Mouse (Mus musculus): Measurements from ENCODE around the gene Sh3gl3.

Gene Sh3gl3

GRCm38 (mm10) chr7:82282464-82282863 lies 108.8 kb downstream of the Sh3gl3 start:
- in situ Hi-C loops (cut with MboI), result no loop called here

DNA sequence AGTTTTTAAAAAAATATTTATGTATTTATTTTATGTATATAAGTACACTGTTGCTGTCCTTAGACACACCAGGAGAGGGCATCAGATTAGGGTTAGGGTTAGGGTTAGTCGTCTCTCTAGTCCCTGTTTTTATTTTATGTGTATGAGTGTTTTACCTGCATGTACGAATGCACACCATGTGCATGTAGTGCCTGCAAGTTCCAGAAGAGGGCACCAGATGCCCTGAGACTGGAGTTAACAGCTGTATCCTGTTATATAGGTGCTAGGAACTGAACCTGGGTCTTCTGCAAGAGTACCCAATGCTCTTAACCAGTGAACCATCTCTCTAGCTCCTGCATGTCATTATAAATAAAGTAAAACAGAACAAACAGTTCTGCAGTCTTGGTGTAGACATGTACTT lies 113.6 kb downstream of the Sh3gl3 start:
- in situ Hi-C loops (cut with MboI), result no loop called here

DNA sequence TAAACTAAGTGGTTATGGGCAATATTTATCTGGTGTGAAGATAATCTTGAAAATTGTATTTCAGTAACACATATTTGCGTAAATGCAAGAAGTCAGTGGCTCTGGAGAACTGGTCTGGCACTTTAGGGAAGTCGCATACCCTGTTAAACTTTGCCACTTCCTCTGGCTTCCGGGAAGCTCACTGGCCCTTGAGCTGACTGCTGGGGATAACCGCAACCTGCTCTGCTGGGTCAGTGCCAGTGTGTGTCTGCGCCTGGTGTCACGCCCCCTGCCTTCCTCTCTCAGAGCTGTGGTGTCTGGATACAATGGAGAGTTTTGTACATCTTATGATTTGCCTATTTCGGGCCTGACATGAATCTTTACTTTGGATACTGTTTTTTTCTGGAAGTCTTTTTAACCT lies 119.8 kb downstream of the Sh3gl3 start:
- in situ Hi-C loops (cut with MboI), result no loop called here

DNA sequence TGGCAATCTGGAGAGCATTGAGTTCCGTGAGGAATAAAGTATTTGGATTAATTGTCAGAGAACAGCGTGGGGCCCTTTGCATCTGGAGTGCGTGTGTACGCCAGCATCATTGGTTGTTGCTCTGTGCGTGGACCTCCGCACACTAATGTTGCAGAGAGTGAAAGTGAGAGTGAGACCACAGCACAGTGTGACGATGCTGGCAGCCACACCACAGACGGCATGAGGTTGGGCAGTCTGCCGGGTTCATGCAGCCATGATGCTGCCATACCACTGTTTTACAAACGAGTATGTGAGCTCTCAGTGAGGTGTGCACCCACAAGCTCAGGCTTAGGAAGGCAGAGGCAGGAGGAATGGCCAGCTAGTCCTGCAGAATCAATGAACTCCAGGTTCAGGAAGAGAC lies 120.4 kb downstream of the Sh3gl3 start:
- in situ Hi-C loops (cut with MboI), result no loop called here

DNA sequence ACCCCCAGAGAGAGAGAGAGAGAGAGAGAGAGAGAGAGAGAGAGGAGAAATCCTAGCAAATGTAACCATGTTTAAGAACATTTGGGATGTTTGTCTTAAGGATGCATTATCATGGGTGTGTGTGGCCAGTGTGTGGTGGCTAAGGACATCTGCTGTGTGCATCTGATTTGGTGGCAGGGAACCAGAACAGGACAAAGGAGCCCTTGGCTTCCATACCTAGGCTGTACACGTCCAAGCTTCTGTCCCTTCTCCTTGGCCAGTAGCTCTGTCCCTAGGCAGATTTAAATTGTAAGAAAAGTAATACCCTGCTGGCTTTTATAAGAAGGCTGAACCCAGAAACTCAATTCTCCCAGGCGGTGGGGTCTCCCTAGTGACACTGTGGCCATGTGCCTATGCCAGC lies 121.0 kb downstream of the Sh3gl3 start:
- in situ Hi-C loops (cut with MboI), result no loop called here

DNA sequence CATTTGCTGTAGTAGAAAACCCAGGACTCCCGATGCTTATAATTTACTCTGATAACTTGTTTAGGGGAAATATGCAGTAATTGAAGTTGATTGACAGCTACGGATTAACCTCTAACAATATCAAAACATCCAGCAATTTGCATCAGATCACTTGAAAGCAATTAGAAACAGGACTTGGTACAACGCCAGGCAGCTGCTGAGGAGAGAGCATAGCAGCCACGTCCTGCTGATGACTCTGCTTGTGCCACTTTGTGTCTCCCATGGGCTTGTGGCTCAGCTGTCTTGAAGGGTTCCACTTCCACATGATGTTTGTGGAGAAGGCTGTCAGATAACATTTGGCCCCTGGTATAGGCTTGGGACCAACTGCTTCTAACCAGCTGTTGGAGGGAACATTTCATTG lies 134.8 kb downstream of the Sh3gl3 start:
- in situ Hi-C loops (cut with MboI), result no loop called here

GRCm38 (mm10) chr7:82318515-82318914 lies 144.9 kb downstream of the Sh3gl3 start:
- in situ Hi-C loops (cut with MboI), result no loop called here

DNA sequence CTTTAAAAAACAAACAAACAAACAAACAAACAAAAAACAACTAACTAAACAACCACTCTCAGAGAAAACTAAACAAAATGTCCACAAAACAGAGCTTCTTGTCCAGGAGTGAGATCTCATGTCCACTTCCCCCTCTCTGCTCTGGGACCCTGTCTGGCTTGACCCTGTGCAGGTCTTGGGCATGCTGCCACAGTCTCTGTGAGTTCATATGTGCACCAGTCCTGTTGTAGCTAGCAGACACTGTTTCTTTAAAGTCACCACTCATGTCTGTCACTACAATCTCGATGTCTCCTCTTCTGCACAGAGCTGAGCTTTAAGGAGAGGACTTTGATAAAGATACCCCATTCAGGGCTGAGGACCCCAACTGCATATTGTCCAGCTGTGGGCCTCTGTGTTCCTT lies 153.0 kb downstream of the Sh3gl3 start:
- in situ Hi-C loops (cut with MboI), result no loop called here

DNA sequence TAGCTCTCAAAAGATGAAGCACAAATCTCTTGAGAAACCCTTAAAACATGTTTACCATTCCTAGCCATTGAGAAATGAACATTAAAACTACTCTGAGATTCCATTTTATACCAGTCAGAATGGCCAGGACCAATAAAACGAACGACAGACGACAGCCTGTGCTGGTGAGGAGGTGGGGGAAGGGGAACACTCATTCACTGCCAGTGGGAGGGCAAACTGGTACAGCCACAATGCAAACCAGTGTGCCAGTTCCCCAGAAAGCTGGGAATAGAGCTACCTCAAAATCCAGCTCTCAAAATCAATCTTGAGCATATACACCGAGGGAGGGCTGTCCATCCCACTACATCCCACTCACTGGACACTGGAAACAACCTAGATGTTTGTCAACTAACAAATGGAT lies 153.6 kb downstream of the Sh3gl3 start:
- in situ Hi-C loops (cut with MboI), result no loop called here

GRCm38 (mm10) chr7:82327881-82328280 lies 154.2 kb downstream of the Sh3gl3 start:
- in situ Hi-C loops (cut with MboI), result no loop called here

DNA sequence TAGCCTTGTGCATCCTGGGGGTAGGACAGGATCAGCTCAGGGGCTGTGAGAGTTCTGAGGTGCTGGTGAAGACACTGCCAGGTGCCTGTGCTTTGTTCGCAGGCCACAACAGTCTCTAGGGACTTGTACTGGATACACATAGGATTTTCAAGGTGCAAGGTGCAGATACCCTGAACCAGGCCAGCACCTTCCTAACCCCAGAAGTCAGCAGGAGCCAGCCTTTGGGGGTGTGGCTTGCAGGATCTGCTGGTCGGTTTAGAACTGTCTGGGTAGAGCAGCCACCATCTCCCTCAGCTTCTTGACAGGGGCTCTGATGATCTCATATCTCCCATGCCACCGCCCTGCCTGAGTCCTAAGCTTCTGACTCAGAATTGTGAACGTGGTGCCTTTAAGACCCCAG lies 156.2 kb downstream of the Sh3gl3 start:
- in situ Hi-C loops (cut with MboI), result no loop called here

DNA sequence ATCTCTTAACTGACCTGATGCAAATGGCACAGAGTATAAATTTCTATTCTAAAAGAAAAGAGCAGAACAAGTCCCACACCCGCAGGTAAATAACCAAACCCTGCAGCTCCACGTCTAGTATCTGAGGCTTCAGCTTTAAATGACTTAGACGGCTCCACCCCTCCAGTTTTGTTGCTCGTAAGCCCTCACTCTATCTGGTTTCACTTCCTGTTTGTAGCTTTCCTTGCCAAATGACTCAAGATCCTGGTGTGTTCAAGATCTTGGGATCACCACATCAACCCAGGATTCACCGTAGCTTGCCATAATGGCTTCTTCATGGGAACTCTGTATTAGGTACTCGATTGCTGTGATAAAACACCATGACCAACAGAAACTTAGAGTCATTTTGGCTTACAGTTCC lies 157.2 kb downstream of the Sh3gl3 start:
- in situ Hi-C loops (cut with MboI), result no loop called here

DNA sequence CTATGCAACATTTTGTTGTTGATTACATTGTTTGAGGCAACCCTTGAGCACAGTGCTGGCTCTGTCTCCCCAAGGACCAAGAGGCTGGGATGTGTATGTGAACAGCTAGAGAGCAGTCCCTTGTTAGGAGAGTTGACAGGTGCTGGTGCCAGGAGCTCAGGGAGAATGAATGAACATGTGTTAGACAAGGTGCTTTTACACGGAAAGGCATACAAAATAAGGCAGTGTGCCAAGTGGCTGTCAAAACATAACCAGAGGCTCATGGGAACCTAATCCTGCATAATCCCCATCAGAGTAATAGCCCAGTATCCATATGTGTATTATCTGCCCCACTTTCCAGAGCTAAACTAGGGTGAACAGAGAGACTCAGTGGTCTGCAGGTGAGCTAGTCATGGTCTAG lies 160.4 kb downstream of the Sh3gl3 start:
- in situ Hi-C loops (cut with MboI), result no loop called here

- in situ Hi-C loops (cut with MboI), result no loop called here
These were observed 161.8 kb downstream of the Sh3gl3 start, which contains the start of gene Adamtsl3 for GRCm38 (mm10) chr7:82335211-82336121. Adamtsl3 (plus strand) TSS chr7:82335694.

DNA sequence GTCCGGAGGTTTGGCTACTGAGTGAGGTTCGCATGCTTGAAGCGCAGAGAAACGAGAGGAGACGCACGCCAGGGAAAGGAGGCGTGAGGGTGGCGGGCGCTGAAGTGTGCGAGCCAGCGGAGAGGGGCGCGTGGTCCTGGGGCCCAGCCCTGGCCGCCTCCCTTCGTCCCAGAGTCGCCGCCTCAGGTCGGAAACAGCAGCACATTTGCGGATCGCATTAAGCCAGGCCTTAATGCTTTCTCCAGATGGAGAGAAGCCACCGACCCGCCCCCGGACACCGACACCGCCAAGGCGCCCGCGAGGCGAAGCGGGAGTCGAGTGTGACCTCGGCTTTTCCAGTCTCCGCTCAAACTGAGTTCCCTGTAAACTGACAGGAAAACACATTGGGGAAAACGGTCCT lies 162.5 kb downstream of the Sh3gl3 start:
- in situ Hi-C loops (cut with MboI), result no loop called here

DNA sequence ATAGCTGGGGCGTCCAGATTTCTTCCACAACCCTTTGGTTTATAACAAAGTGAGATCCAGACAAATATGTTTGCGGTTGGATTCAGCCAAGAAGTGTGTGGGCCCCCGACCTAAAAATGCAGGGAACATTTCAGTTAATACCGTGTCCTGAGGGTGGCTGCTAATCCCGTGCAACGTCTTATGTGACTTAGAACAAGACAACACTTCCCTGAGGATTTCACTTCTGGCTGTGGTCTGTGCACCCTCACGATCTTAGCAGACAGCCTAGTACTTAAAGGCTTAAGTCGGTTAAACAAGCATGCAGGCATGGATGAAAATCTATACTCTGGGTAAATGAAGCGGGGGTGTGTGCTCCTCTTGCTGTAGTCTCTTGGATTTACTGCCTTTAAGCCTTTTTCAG lies 164.5 kb downstream of the Sh3gl3 start:
- in situ Hi-C loops (cut with MboI), result no loop called here

DNA sequence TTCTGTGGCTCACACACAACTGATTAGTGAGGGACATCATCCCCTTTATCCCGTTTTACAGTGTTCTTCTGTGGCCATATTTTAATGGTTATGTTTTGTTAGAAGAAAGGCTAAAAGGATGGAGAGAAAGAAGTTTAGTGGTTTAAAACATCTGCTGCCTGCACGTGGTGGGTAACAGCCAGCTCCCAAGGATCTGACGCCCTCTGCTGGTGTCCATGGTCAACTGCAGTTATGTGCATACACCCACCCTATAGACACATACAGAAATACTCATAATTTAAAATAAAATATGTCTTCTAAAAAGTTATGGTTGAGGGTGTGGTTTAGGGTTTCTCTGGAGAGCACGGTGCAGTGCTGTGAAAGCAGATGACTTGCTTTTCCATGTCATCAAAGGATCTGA lies 164.9 kb downstream of the Sh3gl3 start:
- in situ Hi-C loops (cut with MboI), result no loop called here

DNA sequence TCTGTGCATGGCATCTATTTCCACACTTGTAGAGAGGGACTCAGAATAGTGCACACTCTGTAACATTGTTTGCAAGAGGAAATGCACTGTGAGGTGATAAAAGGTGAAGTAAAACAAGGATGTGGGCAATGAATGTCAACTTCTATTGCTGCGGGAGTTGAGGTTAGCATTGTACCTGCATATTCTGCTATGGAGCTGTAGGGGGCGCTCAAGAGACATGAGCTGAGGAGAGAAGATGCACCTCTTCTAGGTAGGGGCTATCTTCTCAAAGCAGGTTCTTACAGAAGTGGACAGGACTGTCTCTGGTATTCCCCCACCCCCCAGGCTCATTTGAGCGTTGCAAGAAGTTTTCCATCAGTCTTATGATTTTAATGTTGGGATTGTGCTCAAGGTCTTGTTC lies 165.6 kb downstream of the Sh3gl3 start:
- in situ Hi-C loops (cut with MboI), result no loop called here

DNA sequence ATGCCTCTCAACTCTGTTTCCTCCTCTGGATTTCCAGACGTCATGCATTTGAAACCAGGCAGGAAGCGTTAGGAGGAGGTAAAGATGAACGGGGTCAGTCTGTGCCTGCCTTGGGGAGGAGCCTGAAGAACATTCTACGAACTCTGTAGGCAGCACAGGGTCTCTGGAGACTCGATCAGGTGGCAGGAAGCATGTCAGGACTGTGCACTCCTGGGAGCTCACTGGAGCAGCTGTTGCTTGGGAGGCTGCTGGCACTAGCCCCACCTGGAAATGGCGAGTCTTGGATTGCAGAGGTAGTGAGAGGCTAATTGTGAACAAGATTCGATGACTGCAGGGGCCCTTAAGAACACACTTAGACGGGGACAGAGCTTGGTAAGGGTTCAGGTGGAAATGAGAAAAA lies 167.8 kb downstream of the Sh3gl3 start:
- in situ Hi-C loops (cut with MboI), result no loop called here

DNA sequence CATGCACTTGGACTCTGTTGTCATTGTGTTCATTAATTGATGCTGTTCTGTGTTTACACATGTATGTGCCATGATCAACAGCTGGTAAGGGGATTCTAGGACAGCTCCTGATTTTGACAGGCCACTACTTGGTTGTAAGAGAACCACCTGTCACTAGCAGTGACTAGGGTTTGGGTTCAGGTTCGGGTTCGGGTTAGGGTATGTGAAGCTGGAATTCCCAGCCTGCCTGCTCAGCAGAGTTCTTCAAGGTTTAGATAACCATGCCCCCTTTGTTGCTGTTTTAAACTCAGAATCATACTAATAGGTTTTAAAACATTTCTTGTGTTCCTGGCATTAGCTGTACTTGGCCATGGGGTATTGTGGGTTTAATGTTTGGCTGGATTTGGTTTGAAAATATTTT lies 173.1 kb downstream of the Sh3gl3 start:
- in situ Hi-C loops (cut with MboI), result no loop called here

- in situ Hi-C loops (cut with MboI), result no loop called here
These were observed 176.2 kb downstream of the Sh3gl3 start for GRCm38 (mm10) chr7:82349796-82350195.

DNA sequence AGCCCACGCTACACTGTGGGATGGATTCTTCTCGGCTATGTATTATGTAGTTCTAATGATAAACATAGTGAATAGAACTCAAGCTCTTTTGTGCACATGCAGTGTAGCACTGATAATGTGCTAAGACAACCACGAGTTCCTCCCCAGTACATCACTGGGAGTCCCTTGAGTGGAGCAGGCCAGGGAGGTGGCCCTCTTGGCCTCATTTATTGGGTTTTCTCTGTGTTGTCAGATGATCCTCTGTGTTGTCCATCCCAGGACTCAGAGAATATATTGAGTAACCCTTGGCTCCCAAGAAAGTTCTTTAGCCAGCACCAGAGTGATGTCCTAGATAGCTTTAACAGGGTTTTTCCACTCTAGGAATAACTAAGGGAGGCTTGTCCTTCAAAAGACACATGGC lies 176.8 kb downstream of the Sh3gl3 start:
- in situ Hi-C loops (cut with MboI), result no loop called here
